Mouse (Mus musculus) ES-Bruce4 (cell line): ENCODE results near the gene Rasgrf2. TPM values are rescaled to one million over a fixed set of nuclear protein-coding genes. Genes with fewer than 3 reads are reported as not detected.

Source experiments
- H3K27ac ChIP-seq: 2 replicates; pipeline ENCODE4 v1.5.1; 2012; ENCODE audit warnings: low read length, inconsistent platforms; ENCODE audit not compliant: insufficient read depth
- H3K27me3 ChIP-seq: 2 replicates; pipeline ENCODE4 v1.6.1; 2012; ENCODE audit warnings: mild to moderate bottlenecking, low read length, inconsistent platforms; ENCODE audit not compliant: control insufficient read depth, poor library complexity, insufficient read depth, severe bottlenecking
- H3K36me3 ChIP-seq: 2 replicates; pipeline ENCODE4 v1.6.1; 2012; ENCODE audit warnings: inconsistent platforms, mild to moderate bottlenecking, low read length, moderate library complexity; ENCODE audit not compliant: control insufficient read depth, poor library complexity, insufficient read depth, severe bottlenecking
- H3K4me1 ChIP-seq: one replicate; pipeline ENCODE4 v1.8.1; 2011; ENCODE audit warnings: low read length; ENCODE audit not compliant: control insufficient read depth, insufficient read depth
- H3K4me3 ChIP-seq: 2 replicates; pipeline ENCODE4 v1.5.1; 2011; ENCODE audit warnings: low read depth, mild to moderate bottlenecking, low read length
- H3K9ac ChIP-seq: 2 replicates; pipeline ENCODE4 v1.6.1; 2012; ENCODE audit warnings: low read depth, mild to moderate bottlenecking, inconsistent platforms; ENCODE audit not compliant: poor library complexity, severe bottlenecking
- H3K9me3 ChIP-seq: replicated peaks from 2 replicates; pipeline ENCODE4 v1.6.1; 2012; ENCODE audit warnings: mild to moderate bottlenecking, low read length, inconsistent platforms; ENCODE audit not compliant: control insufficient read depth, poor library complexity, insufficient read depth, severe bottlenecking
- CTCF ChIP-seq: IDR thresholded peaks from one replicate; pipeline ENCODE4 v1.8.1; 2011; ENCODE audit warnings: low read depth, low read length
- EP300 ChIP-seq: IDR thresholded peaks from 2 replicates; pipeline ENCODE4 v1.6.1; 2011; ENCODE audit warnings: low read depth, low read length; ENCODE audit not compliant: insufficient read depth
- POLR2A ChIP-seq: IDR thresholded peaks from one replicate; pipeline ENCODE4 v1.8.1; 2011; ENCODE audit warnings: low read length; ENCODE audit not compliant: insufficient read depth
- polyA plus RNA-seq: library from polyadenylated mRNA; stranded (reverse); fragments of >200 nt; gene quantifications from 2 replicates; pipeline ENCODE4 v1.2.4, GENCODE M21; 2011; ENCODE audit warnings: low read depth; ENCODE audit not compliant: missing spikeins, insufficient read depth, insufficient read length

The Rasgrf2 gene
- polyA plus RNA-seq, 1 experiment, result not detected

DNA sequence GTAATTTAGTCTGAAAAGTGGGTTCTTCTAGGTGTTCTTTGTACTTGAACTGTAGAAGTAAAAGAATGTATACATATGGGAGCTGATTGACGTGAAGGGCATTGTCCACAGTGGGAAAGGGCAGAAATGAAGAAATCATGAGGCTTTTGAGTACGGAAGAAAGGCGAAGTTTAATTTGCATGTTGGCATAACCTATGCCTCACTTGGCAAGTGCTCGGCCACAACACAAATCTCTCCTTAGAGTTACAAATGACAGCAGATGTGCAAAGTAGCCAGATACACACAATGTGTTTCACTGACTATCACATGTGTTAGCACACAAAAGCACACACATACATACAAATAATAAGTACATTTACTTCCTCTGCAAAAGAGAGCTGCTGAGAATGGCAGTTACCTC, 251.2 kb downstream of the Rasgrf2 start:
- Histone ChIP-seq H3K27ac (no peak overlapping the region), H3K36me3 (no peaks in the 10 kb centered on the region), H3K9me3 (no peaks in the 10 kb centered on the region), H3K27me3 (no peaks in the 10 kb centered on the region), H3K9ac (no peak overlapping the region), H3K4me1 (no peaks in the 10 kb centered on the region), H3K4me3 (no peak overlapping the region)
- TF ChIP-seq CTCF, result no peak
- no peak for TF ChIP-seq POLR2A
- no peak for TF ChIP-seq EP300

DNA sequence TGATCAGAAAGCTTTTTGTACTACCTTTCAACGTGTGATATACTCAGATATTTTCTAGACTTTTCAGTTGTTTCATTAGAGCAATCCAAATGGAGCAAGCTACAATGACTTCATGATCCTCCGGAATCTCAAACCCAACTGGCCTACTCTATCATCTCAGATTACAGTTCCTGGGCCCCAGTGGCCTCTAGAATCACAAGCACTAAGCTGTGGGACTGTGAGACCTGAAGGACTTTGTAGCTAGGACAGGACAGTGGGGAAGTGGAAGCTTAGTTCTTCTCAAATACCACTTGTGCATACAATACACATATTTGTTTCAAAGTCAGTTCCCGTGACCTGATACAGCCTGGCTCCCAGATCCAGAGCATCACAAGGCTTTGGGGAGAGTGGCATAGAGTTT, 253.5 kb downstream of the Rasgrf2 start:
- H3K4me3 ChIP-seq, result no peak overlapping the region
- no peak for TF ChIP-seq EP300
- no peak for TF ChIP-seq POLR2A
- no peak for TF ChIP-seq CTCF
- H3K9ac ChIP-seq, result no peak overlapping the region
- H3K4me1 ChIP-seq, result no peaks in the 10 kb centered on the region
- no peaks in the 10 kb centered on the region for H3K36me3 ChIP-seq
- no peaks in the 10 kb centered on the region for H3K9me3 ChIP-seq
- no peak overlapping the region for H3K27ac ChIP-seq
- H3K27me3 ChIP-seq, result no peaks in the 10 kb centered on the region

DNA sequence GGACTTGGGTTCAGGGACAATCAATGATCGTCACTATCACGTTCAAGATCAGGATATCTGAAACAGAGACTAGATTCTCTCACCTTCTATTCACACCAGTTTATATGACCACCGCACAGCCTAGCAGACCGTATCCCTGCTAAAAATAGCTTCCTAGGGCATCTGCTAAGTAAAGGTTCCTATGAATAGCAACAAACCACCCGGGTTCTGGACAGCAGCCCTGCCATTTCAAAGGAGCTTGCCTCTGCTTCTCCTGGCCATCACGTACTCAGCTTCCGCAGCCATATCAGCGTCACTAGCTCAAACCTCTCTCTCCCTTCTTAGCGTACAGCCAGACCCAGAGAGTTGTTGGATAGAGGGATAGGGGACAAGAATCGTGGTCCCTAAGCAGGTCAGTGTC, 254.1 kb downstream of the Rasgrf2 start:
- Histone ChIP-seq H3K4me1 (no peaks in the 10 kb centered on the region), H3K27ac (no peak overlapping the region), H3K27me3 (no peaks in the 10 kb centered on the region), H3K4me3 (no peak overlapping the region), H3K36me3 (no peaks in the 10 kb centered on the region), H3K9ac (no peak overlapping the region), H3K9me3 (no peaks in the 10 kb centered on the region)
- no peak for TF ChIP-seq EP300
- TF ChIP-seq CTCF, result no peak
- TF ChIP-seq POLR2A, result no peak

GRCm38 (mm10) chr13:91876741-91877349, 254.6 kb downstream of the Rasgrf2 start, which contains the start of gene Ckmt2:
Gene Ckmt2 (minus strand): TSS chr13:91876885.
- Histone ChIP-seq H3K27ac (no peak within 1 kb of the TSS), H3K4me3 (no peak within 1 kb of the TSS), H3K9ac (no peak within 1 kb of the TSS), H3K27me3 (no peaks in the 10 kb centered on the region), H3K9me3 (no peaks in the 10 kb centered on the region), H3K4me1 (no peaks in the 10 kb centered on the region), H3K36me3 (no peaks in the 10 kb centered on the region)
- TF ChIP-seq CTCF (no peak), EP300 (no peak), POLR2A (no peak)

GRCm38 (mm10) chr13:91875581-91875980, 255.9 kb downstream of the Rasgrf2 start:
- H3K27me3 ChIP-seq, result no peaks in the 10 kb centered on the region; the same call in 1 of the 2 replicates
- H3K9me3 ChIP-seq, result no peaks in the 10 kb centered on the region
- TF ChIP-seq POLR2A (no peak), CTCF (no peak), EP300 (no peak)
- H3K4me3 ChIP-seq, result no peak overlapping the region
- no peaks in the 10 kb centered on the region for H3K4me1 ChIP-seq
- H3K27ac ChIP-seq, result no peak overlapping the region
- H3K36me3 ChIP-seq, result no peaks in the 10 kb centered on the region
- H3K9ac ChIP-seq, result no peak overlapping the region

GRCm38 (mm10) chr13:91874565-91874964, 256.9 kb downstream of the Rasgrf2 start:
- H3K27me3 ChIP-seq, result no peaks in the 10 kb centered on the region; the same call in 1 of the 2 replicates
- no peaks in the 10 kb centered on the region for H3K36me3 ChIP-seq
- TF ChIP-seq POLR2A (no peak), EP300 (no peak), CTCF (no peak)

More at GRCm38 (mm10) chr13:91874565-91874964, 256.9 kb downstream of the Rasgrf2 start:
- Histone ChIP-seq H3K4me1 (no peaks in the 10 kb centered on the region), H3K9me3 (no peaks in the 10 kb centered on the region), H3K9ac (no peak overlapping the region), H3K4me3 (no peak overlapping the region), H3K27ac (no peak overlapping the region)
